Mouse (Mus musculus) thymus, adult 2 months (tissue): ENCODE results near the gene Ints3.

Source experiments
- CTCF ChIP-seq: fragments of 200-500 bp; IDR thresholded peaks from 2 replicates; pipeline ENCODE4 v1.5.1; 2012; ENCODE audit warnings: mild to moderate bottlenecking, control low read depth, low read length, moderate library complexity, borderline replicate concordance; ENCODE audit not compliant: control insufficient read depth, poor library complexity, insufficient read depth; ENCODE audit errors: extremely low read depth
- POLR2A ChIP-seq: fragments of 200-500 bp; IDR thresholded peaks from 2 replicates; pipeline ENCODE4 v1.6.1; 2012; ENCODE audit warnings: mild to moderate bottlenecking, low read length, control low read depth, moderate library complexity; ENCODE audit not compliant: control insufficient read depth, poor library complexity, insufficient read depth; ENCODE audit errors: extremely low read depth

GRCm38 (mm10) chr3:90427574-90427973 lies 5.8 kb downstream of the Ints3 start:
- TF ChIP-seq CTCF (no peak), POLR2A (no peak)
